Mouse (Mus musculus): ENCODE measurements at regions not wholly inside any gene's neighbourhood (a gene's known extent, or its start where the extent isn't known, plus 50 kb on each side); places are given as distances from the start of the nearest gene placed in this dataset.
A peak's percentile ranks its signal among the peaks of the same experiment; 100 is the strongest.

- DNase-seq (ENCODE audit: low spot score in 2 of 2): no peak
These were observed 687.0 kb upstream of the Vrk2 start for GRCm38 (mm10) chr11:27280791-27281190.

- DNase-seq (ENCODE audit: low spot score in 2 of 2): peak in 1 of 2 experiments; percentile 18
These were observed 670.5 kb upstream of the Vrk2 start for GRCm38 (mm10) chr11:27264253-27264652.

DNA sequence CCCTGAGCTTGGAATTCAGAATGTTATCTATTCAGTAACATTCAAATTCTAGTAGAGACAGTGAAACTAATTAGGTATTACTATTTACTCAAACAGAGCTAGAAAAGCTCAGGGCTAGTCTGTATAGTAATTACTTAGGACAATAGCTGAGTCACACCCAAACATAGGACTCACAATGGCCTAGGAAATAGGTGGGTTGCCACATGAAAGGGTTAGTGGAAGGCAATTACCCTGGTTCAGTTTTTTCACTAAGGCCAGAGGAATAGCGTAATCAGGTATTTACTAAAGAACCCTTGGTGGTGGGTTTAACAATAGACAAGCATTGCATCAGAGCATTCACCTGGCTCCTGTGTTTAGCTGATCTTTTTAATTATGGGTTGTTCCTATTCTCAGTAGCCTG is 664.7 kb upstream of the Vrk2 start:
- no peak for DNase-seq (ENCODE audit: low spot score in 2 of 2)

- no peak for DNase-seq (ENCODE audit: low spot score in 2 of 2)
These were observed 642.1 kb upstream of the Vrk2 start for GRCm38 (mm10) chr11:27235884-27236283.

GRCm38 (mm10) chr11:27226454-27226853 is 632.7 kb upstream of the Vrk2 start:
- DNase-seq (ENCODE audit: low spot score in 2 of 2): no peak

- DNase-seq (ENCODE audit: low spot score in 2 of 2): no peak
These were observed 628.6 kb upstream of the Vrk2 start for GRCm38 (mm10) chr11:27222436-27222835.

DNA sequence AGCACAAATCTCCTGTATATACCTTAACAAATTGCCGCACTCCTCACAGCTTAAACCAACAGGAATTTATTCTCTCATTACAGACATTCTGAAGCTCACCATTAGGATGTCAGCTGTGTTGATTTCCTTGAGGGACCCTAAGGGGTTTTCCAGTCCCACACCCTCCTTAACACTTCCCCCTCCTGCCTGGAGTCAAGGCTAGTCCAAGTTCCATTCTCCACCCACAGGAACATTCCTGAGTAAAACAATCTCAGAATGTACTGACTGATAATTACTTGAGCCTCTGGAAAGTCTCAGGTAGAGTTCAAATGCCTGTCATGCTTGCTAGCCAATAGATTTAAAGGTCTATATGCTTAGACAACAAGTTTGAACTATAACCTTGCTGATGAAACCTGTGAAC is 628.2 kb upstream of the Vrk2 start:
- DNase-seq (ENCODE audit: low spot score in 2 of 2): no peak

- no peak for DNase-seq (ENCODE audit: low spot score in 2 of 2)
These were observed 626.2 kb upstream of the Vrk2 start for GRCm38 (mm10) chr11:27219715-27220699.

GRCm38 (mm10) chr11:27215752-27216151 is 622.0 kb upstream of the Vrk2 start:
- DNase-seq (ENCODE audit: low spot score in 2 of 2): no peak

GRCm38 (mm10) chr11:27203330-27204214 is 609.8 kb upstream of the Vrk2 start:
- no peak for DNase-seq (ENCODE audit: low spot score in 2 of 2)

DNA sequence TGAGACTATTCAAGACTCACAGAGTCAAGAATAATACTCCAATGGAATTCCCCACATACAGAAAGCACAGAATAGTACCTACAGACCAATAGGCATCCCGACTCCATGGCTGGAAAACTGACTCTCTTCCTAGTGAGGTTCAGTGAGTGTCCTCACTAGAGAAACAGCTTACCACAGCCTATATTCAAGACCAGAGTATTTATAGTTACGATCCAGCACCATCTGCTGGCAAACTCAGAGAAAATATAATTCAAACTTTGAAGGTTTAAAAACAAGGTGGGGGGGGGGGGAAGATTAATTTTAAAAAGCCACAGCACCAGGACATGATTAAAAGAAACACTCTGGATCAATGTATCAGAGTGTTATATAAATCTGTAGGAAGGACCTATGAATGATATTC is 590.2 kb upstream of the Vrk2 start:
- DNase-seq (ENCODE audit: low spot score in 2 of 2): no peak

- no peak for DNase-seq (ENCODE audit: low spot score in 2 of 2)
These were observed 589.6 kb upstream of the Vrk2 start for GRCm38 (mm10) chr11:27183422-27183821.

GRCm38 (mm10) chr11:27160411-27160810 is 566.6 kb upstream of the Vrk2 start:
- DNase-seq (ENCODE audit: low spot score in 2 of 2): no peak

All from gastrocnemius, postnatal 4 days (tissue).